Mouse (Mus musculus): ENCODE results near the gene Prdx6. TPM values are rescaled to one million over a fixed set of nuclear protein-coding genes. Genes with fewer than 3 reads are reported as not detected.

Gene Prdx6
- polyA plus RNA-seq, 1 experiment, result 347 TPM

- TF ChIP-seq POLR2A (IDR thresholded peaks at IDR 0.05; ENCODE audit: insufficient read depth, low read depth, low read length) (no peak), CTCF (IDR thresholded peaks at IDR 0.05; ENCODE audit: insufficient read depth, low read depth, low read length) (no peak)
- 87% methylated on average over 1 of the region's 1 CpGs for WGBS
- no peak overlapping the region for H3K27ac ChIP-seq (ENCODE audit: insufficient read depth, low read depth, low read length)
- H3K4me3 ChIP-seq (ENCODE audit: insufficient read depth, low read depth, low read length), result no peak overlapping the region
- H3K4me1 ChIP-seq (ENCODE audit: control insufficient read depth, insufficient read depth, low read length), result 0 out of 2 replicates have a peak, but pooled peaks cover 2% of the 10 kb centered on the region
Observed at GRCm38 (mm10) chr1:161254361-161254760, 3.3 kb upstream of the Prdx6 start.

- WGBS, result 90% methylated on average over 3 of the region's 3 CpGs
- TF ChIP-seq POLR2A (IDR thresholded peaks at IDR 0.05; ENCODE audit: insufficient read depth, low read depth, low read length) (no peak), CTCF (IDR thresholded peaks at IDR 0.05; ENCODE audit: insufficient read depth, low read depth, low read length) (no peak)
- Histone ChIP-seq H3K4me1 (ENCODE audit: control insufficient read depth, insufficient read depth, low read length) (0 out of 2 replicates have a peak, but pooled peaks cover 2% of the 10 kb centered on the region), H3K27ac (ENCODE audit: insufficient read depth, low read depth, low read length) (no peak overlapping the region), H3K4me3 (ENCODE audit: insufficient read depth, low read depth, low read length) (no peak overlapping the region)
Observed at GRCm38 (mm10) chr1:161252901-161253300, 1.9 kb upstream of the Prdx6 start.

- TF ChIP-seq CTCF (IDR thresholded peaks at IDR 0.05; ENCODE audit: insufficient read depth, low read depth, low read length) (no peak), POLR2A (IDR thresholded peaks at IDR 0.05; ENCODE audit: insufficient read depth, low read depth, low read length) (no peak)
- Histone ChIP-seq H3K27ac (ENCODE audit: insufficient read depth, low read depth, low read length) (no peak overlapping the region), H3K4me1 (ENCODE audit: control insufficient read depth, insufficient read depth, low read length) (0 out of 2 replicates have a peak, but pooled peaks cover 2% of the 10 kb centered on the region), H3K4me3 (ENCODE audit: insufficient read depth, low read depth, low read length) (no peak overlapping the region)
- WGBS, result 92% methylated on average over 9 of the region's 9 CpGs
Observed at GRCm38 (mm10) chr1:161252365-161252764, 1.3 kb upstream of the Prdx6 start.

GRCm38 (mm10) chr1:161251417-161252265, 622 bp upstream of the Prdx6 start:
- H3K4me3 ChIP-seq (ENCODE audit: insufficient read depth, low read depth, low read length), result peak overlapping the region; percentile 69
- TF ChIP-seq CTCF (IDR thresholded peaks at IDR 0.05; ENCODE audit: insufficient read depth, low read depth, low read length) (no peak), POLR2A (IDR thresholded peaks at IDR 0.05; ENCODE audit: insufficient read depth, low read depth, low read length) (no peak)
- H3K27ac ChIP-seq (ENCODE audit: insufficient read depth, low read depth, low read length), result peak overlapping the region; percentile 64; the same call in 1 of the 2 replicates
- no peaks in the 10 kb centered on the region for H3K4me1 ChIP-seq (ENCODE audit: control insufficient read depth, insufficient read depth, low read length)
- WGBS, result 71% methylated on average over 9 of the region's 9 CpGs

GRCm38 (mm10) chr1:161250031-161250603, 902 bp downstream of the Prdx6 start:
- WGBS, result 11% methylated on average over 15 of the region's 15 CpGs
- peak overlapping the region; percentile 66 for H3K27ac ChIP-seq (ENCODE audit: insufficient read depth, low read depth, low read length)

GRCm38 (mm10) chr1:161249442-161249841, 1.6 kb downstream of the Prdx6 start:
- no peak for TF ChIP-seq CTCF (IDR thresholded peaks at IDR 0.05; ENCODE audit: insufficient read depth, low read depth, low read length)
- no peak for TF ChIP-seq POLR2A (IDR thresholded peaks at IDR 0.05; ENCODE audit: insufficient read depth, low read depth, low read length)
- 0 out of 2 replicates have a peak overlapping the region, but pooled peaks have one; percentile 16 for H3K4me3 ChIP-seq (ENCODE audit: insufficient read depth, low read depth, low read length)
- no peaks in the 10 kb centered on the region for H3K4me1 ChIP-seq (ENCODE audit: control insufficient read depth, insufficient read depth, low read length)
- WGBS, result 36% methylated on average over 6 of the region's 6 CpGs
- peak overlapping the region; percentile 66; the same call in 1 of the 2 replicates for H3K27ac ChIP-seq (ENCODE audit: insufficient read depth, low read depth, low read length)

More at GRCm38 (mm10) chr1:161250031-161250603, 902 bp downstream of the Prdx6 start:
- no peaks in the 10 kb centered on the region for H3K4me1 ChIP-seq (ENCODE audit: control insufficient read depth, insufficient read depth, low read length)
- TF ChIP-seq CTCF (IDR thresholded peaks at IDR 0.05; ENCODE audit: insufficient read depth, low read depth, low read length) (no peak), POLR2A (IDR thresholded peaks at IDR 0.05; ENCODE audit: insufficient read depth, low read depth, low read length) (no peak)
- peak overlapping the region; percentile 69 for H3K4me3 ChIP-seq (ENCODE audit: insufficient read depth, low read depth, low read length)

GRCm38 (mm10) chr1:161248685-161249084, 2.3 kb downstream of the Prdx6 start:
- 67% methylated on average over 7 of the region's 7 CpGs for WGBS
- Histone ChIP-seq H3K27ac (ENCODE audit: insufficient read depth, low read depth, low read length) (peak overlapping the region; percentile 40), H3K4me1 (ENCODE audit: control insufficient read depth, insufficient read depth, low read length) (0 out of 2 replicates have a peak, but pooled peaks cover 3% of the 10 kb centered on the region), H3K4me3 (ENCODE audit: insufficient read depth, low read depth, low read length) (no peak overlapping the region)
- TF ChIP-seq POLR2A (IDR thresholded peaks at IDR 0.05; ENCODE audit: insufficient read depth, low read depth, low read length) (no peak), CTCF (IDR thresholded peaks at IDR 0.05; ENCODE audit: insufficient read depth, low read depth, low read length) (no peak)

GRCm38 (mm10) chr1:161247643-161248580, 3.1 kb downstream of the Prdx6 start:
- no peak for TF ChIP-seq POLR2A (IDR thresholded peaks at IDR 0.05; ENCODE audit: insufficient read depth, low read depth, low read length)
- TF ChIP-seq CTCF (IDR thresholded peaks at IDR 0.05; ENCODE audit: insufficient read depth, low read depth, low read length), result no peak
- WGBS, result 58% methylated on average over 11 of the region's 11 CpGs
- H3K4me3 ChIP-seq (ENCODE audit: insufficient read depth, low read depth, low read length), result no peak overlapping the region
- 0 out of 2 replicates have a peak, but pooled peaks cover 3% of the 10 kb centered on the region for H3K4me1 ChIP-seq (ENCODE audit: control insufficient read depth, insufficient read depth, low read length)
- peak overlapping the region; percentile 29; the same call in 1 of the 2 replicates for H3K27ac ChIP-seq (ENCODE audit: insufficient read depth, low read depth, low read length)
